7 mouse cellular contexts compared by ENCODE assay signal in genomic region chr11:48788311-48789089, GRCm38 (mm10). TPM values are rescaled to one million over a fixed set of nuclear protein-coding genes. Genes with fewer than 3 reads are reported as not detected.
DNase-seq lines count a peak whose midpoint lies in the region; ATAC-seq lines count a peak whose summit lies in the region.

No protein-coding gene starts in this region.

- peak overlapping the region; percentile 39 for H3K4me3 ChIP-seq in hindbrain, embryonic 14.5 days (replicated peaks; ENCODE audit: low read length)

- no peaks in the 10 kb centered on the region for H3K36me3 ChIP-seq in hindbrain, embryonic 14.5 days (replicated peaks; ENCODE audit: control insufficient read depth, insufficient read depth)

- H3K27ac ChIP-seq in hindbrain, embryonic 14.5 days: peak overlapping the region; percentile 32; the same call in 1 of the 2 replicates

- no peaks in the 10 kb centered on the region for H3K9me3 ChIP-seq in hindbrain, embryonic 14.5 days (ENCODE audit: control insufficient read depth, low read length)

- peak overlapping the region; percentile 65 for H3K9ac ChIP-seq in hindbrain, embryonic 14.5 days

- WGBS in hindbrain, embryonic 14.5 days: 5% methylated on average over 16 of the region's 16 CpGs

- H3K27me3 ChIP-seq in hindbrain, embryonic 14.5 days (ENCODE audit: control insufficient read depth, insufficient read depth, low read length): no peaks in the 10 kb centered on the region

- peak overlapping the region; percentile 64 for H3K4me2 ChIP-seq in hindbrain, embryonic 14.5 days (replicated peaks)

- ATAC-seq in hindbrain, embryonic 14.5 days (ENCODE audit: low FRiP score): peak; percentile 87

- peak; percentile 87 for DNase-seq in adipocyte (ENCODE audit: low spot score)
- DNase-seq in cerebellum, postnatal 25 days: peak; percentile 82 to 91
- DNase-seq in frontal cortex, postnatal 36 days (ENCODE audit: low spot score in 2 of 2): peak; percentile 60 to 81
- peak; percentile 83 for DNase-seq in hindbrain, embryonic 14.5 days (ENCODE audit: low spot score)
- peak; percentile 49 to 85 for DNase-seq in layer of hippocampus, postnatal 25 days (ENCODE audit: extremely low spot score in 1 of 2, low spot score in 1 of 2)
- peak; percentile 73 to 85 for DNase-seq in lung, postnatal 4 days
- DNase-seq in right cerebral cortex, adult 2 months (ENCODE audit: low spot score in 2 of 2): peak; percentile 79 to 87

- no peaks in the 10 kb centered on the region for H3K4me1 ChIP-seq in hindbrain, embryonic 14.5 days (replicated peaks; ENCODE audit: control insufficient read depth, insufficient read depth, low read length)

RNA-seq across cellular contexts. Expression of gene Rack1, which starts 11.6 kb away (rescaled TPM):
- polyA plus RNA-seq in hindbrain, embryonic 14.5 days (2014; fragmentation: Nextera tagmentation; extraction: Ambion mirVana): 418 and 454 TPM in 2 replicates
- 100 to 1,000 TPM; 227 to 260 TPM for total RNA-seq in layer of hippocampus, postnatal 25 days (2021)

RNA-seq across cellular contexts. Expression of gene Trim41, which starts 28.7 kb away (rescaled TPM):
- 4.6 and 5.6 TPM in 2 replicates for polyA plus RNA-seq in hindbrain, embryonic 14.5 days (2014; fragmentation: Nextera tagmentation; extraction: Ambion mirVana)
- total RNA-seq in layer of hippocampus, postnatal 25 days (2021): 10 to 100 TPM; 50.1 to 50.4 TPM

RNA-seq across cellular contexts. Expression of gene Trim7, which starts 37.4 kb away (rescaled TPM):
- 1.7 and 2.5 TPM in 2 replicates for polyA plus RNA-seq in hindbrain, embryonic 14.5 days (2014; fragmentation: Nextera tagmentation; extraction: Ambion mirVana)
- total RNA-seq in layer of hippocampus, postnatal 25 days (2021): 1 to 10 TPM; 1.6 to 2.1 TPM

RNA-seq across cellular contexts. Expression of gene Gm12184, which starts 38.0 kb away (rescaled TPM):
- polyA plus RNA-seq in hindbrain, embryonic 14.5 days (2014; fragmentation: Nextera tagmentation; extraction: Ambion mirVana): 1.6 and 2.4 TPM in 2 replicates
- total RNA-seq in layer of hippocampus, postnatal 25 days (2021): 1 to 10 TPM in 1 of 2 experiments, under 1 TPM in 1; 0.66 to 2.3 TPM

Comparison
In these comparisons a context has a peak if more than half of its experiments do, and no peak if none do; other contexts are left out.
1. Peak in every context shown above with its lines: DNase-seq, ATAC-seq, H3K4me3 ChIP-seq and H3K27ac ChIP-seq.